In the genomic region with DNA sequence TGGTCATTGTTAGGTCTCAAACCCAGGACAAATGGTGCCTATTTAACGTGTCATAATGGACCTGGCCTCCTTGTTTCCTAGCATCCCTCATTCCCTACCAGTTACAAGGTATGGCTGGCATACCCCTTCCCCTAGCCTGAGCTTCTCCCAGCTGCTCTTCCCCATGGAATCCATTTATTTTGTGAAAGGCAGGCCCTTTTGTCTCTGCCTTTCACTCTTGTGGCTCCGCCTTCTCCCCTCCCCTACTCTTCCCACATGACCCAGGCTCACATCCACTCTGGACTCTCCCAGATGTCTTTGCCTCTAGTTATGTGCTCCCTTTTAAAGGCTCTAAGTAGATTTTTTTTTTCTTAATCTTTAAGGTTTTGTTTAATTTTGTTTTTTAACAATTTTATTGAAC, we compare ENCODE assay signal across 16 mouse cellular contexts. TPM values are rescaled to one million over a fixed set of nuclear protein-coding genes. Genes with fewer than 3 reads are reported as not detected.
DNase-seq lines count a peak whose midpoint lies in the region; ATAC-seq and TF ChIP-seq lines count a peak whose summit lies in the region.
"Had no signal": no experiment of that assay in that cellular context is flagged by ENCODE, and none has a peak within 500 bp of the region (broad histone marks: within the 10 kb centered on the region; RNA-seq: fewer than 3 reads in every experiment).

No protein-coding gene starts in this region.

- H3K36me3 ChIP-seq in C2C12 (ENCODE audit: control insufficient read depth, insufficient read depth) (peaks cover 28% of the 10 kb centered on the region), MEL (ENCODE audit: control insufficient read depth in 1 of 2, insufficient read depth in 2 of 2, low read length in 2 of 2) (peaks cover 0 to 21% of the 10 kb centered on the region in 2 experiments; a peak in 3 of 4 replicates)
- peaks cover 41% of the 10 kb centered on the region for H3K36me3 ChIP-seq in forebrain, postnatal 0 days (ENCODE audit: insufficient read depth)

- TF ChIP-seq EP300 in MEL (IDR thresholded peaks at IDR 0.05; ENCODE audit: low read depth in 1 of 2, low read length in 2 of 2), result no peak

- no peak overlapping the region for H3K9ac ChIP-seq in MEL (ENCODE audit: control insufficient read depth, low read depth, low read length, poor library complexity, severe bottlenecking)
- peak overlapping the region; percentile 14; the same call in 1 of the 2 replicates for H3K9ac ChIP-seq in forebrain, postnatal 0 days
- H3K9ac ChIP-seq: limb, embryonic 15.5 days had no signal

- TF ChIP-seq POLR2A in MEL (IDR thresholded peaks at IDR 0.05; ENCODE audit: control insufficient read depth in 1 of 2, insufficient read depth in 1 of 2, low read depth in 1 of 2, low read length in 2 of 2, poor library complexity in 1 of 2), result no peak

- H3K79me3 ChIP-seq in C2C12 (ENCODE audit: low read depth), result peaks cover 40% of the 10 kb centered on the region

- TF ChIP-seq RAD21 in MEL (IDR thresholded peaks at IDR 0.05; ENCODE audit: low read depth, low read length), result no peak

- H3K27ac ChIP-seq in MEL (ENCODE audit: control insufficient read depth, low read depth, low read length), result no peak overlapping the region
- H3K27ac ChIP-seq in forebrain, postnatal 0 days (ENCODE audit: low read depth, low read length), result no peak overlapping the region
- H3K27ac ChIP-seq: limb, embryonic 15.5 days had no signal

- no peaks in the 10 kb centered on the region for H3K9me3 ChIP-seq in MEL (replicated peaks; ENCODE audit: insufficient read depth, low read length)
- H3K9me3 ChIP-seq in forebrain, postnatal 0 days (ENCODE audit: low read length), result no peaks in the 10 kb centered on the region
- H3K9me3 ChIP-seq: G1E; limb, embryonic 15.5 days had no signal

- 41% methylated on average over 2 of the region's 2 CpGs for WGBS in forebrain, postnatal 0 days

- H3K27me3 ChIP-seq in C2C12 (ENCODE audit: control insufficient read depth, insufficient read depth, insufficient read length) (no peaks in the 10 kb centered on the region), MEL (ENCODE audit: control insufficient read depth in 1 of 2, insufficient read depth in 2 of 2, low read length in 2 of 2) (no peaks in the 10 kb centered on the region)
- H3K27me3 ChIP-seq in forebrain, postnatal 0 days (ENCODE audit: insufficient read depth, low read length), result no peaks in the 10 kb centered on the region
- H3K27me3 ChIP-seq: limb, embryonic 15.5 days had no signal

- H3ac ChIP-seq in C2C12 (ENCODE audit: control insufficient read depth, insufficient read length, low read depth), result no peak overlapping the region

- DNase-seq in kidney, postnatal 10 days, result peak; percentile 50
- no peak for DNase-seq in kidney, postnatal 14 days
- peak; percentile 34 for DNase-seq in MEL (ENCODE audit: low read depth, low spot score)
- no peak for DNase-seq in forebrain, postnatal 0 days
- no peak for DNase-seq in layer of hippocampus, postnatal 25 days (ENCODE audit: extremely low spot score in 1 of 2, low spot score in 1 of 2)
- DNase-seq in gastrocnemius, adult 8-10 months (ENCODE audit: low spot score in 2 of 2), result no peak
- DNase-seq: adrenal gland, postnatal 14 days; cerebellum, adult 11-12 months; gastrocnemius, postnatal 36 days; heart, postnatal 14 days; thymus, adult 18-20 months had no signal

- H3K4me1 ChIP-seq in MEL (ENCODE audit: control insufficient read depth in 1 of 2, insufficient read depth in 2 of 2, low read length in 2 of 2), result peaks cover 10% of the 10 kb centered on the region in 2 experiments
- peaks cover 16% of the 10 kb centered on the region for H3K4me1 ChIP-seq in forebrain, postnatal 0 days (ENCODE audit: insufficient read depth)

- no peak for ATAC-seq in forebrain, postnatal 0 days

- no peak for TF ChIP-seq CTCF in C2C12 (IDR thresholded peaks at IDR 0.05; ENCODE audit: control insufficient read depth, insufficient read depth, insufficient read length)
- no peak for TF ChIP-seq CTCF in MEL (IDR thresholded peaks at IDR 0.05 in 2 of 3, conservative IDR thresholded peaks at IDR 0.05 in 1 of 3; ENCODE audit: control insufficient read depth in 1 of 3, insufficient read depth in 1 of 3, low read depth in 2 of 3, low read length in 3 of 3, poor library complexity in 1 of 3, severe bottlenecking in 1 of 3)
- TF ChIP-seq CTCF in forebrain, postnatal 0 days (IDR thresholded peaks at IDR 0.05; ENCODE audit: low read depth), result no peak

- no peak overlapping the region for H3K4me2 ChIP-seq in forebrain, postnatal 0 days (ENCODE audit: low read depth)
- H3K4me2 ChIP-seq: limb, embryonic 15.5 days had no signal

- H3K79me2 ChIP-seq in C2C12 (ENCODE audit: control insufficient read depth, insufficient read depth) (peaks cover 48% of the 10 kb centered on the region), MEL (ENCODE audit: control insufficient read depth, insufficient read depth, low read length, poor library complexity) (peaks cover 65% of the 10 kb centered on the region)

- H3K4me3 ChIP-seq in C2C12 (ENCODE audit: insufficient read depth, poor library complexity, severe bottlenecking) (no peak overlapping the region), MEL (ENCODE audit: control insufficient read depth in 1 of 2, insufficient read depth in 1 of 2, low read depth in 2 of 2, low read length in 2 of 2) (no peak overlapping the region)
- no peak overlapping the region for H3K4me3 ChIP-seq in forebrain, postnatal 0 days (ENCODE audit: low read depth, low read length)
- H3K4me3 ChIP-seq: erythroblast, embryonic 14.5 days; limb, embryonic 15.5 days had no signal

TF ChIP-seq in C2C12, 6 proteins besides CTCF, POLR2A, EP300 and RAD21:
- TF ChIP-seq MAX (IDR thresholded peaks at IDR 0.05), result no peak
- TF ChIP-seq USF1 (IDR thresholded peaks at IDR 0.05; ENCODE audit: low read depth), result peak; percentile 16

TF ChIP-seq in MEL, 35 proteins besides CTCF, POLR2A, EP300 and RAD21:
- TF ChIP-seq USF1 (IDR thresholded peaks at IDR 0.05; ENCODE audit: low read depth, low read length), result peak; percentile 56
- TF ChIP-seq POLR2AphosphoS5 (IDR thresholded peaks at IDR 0.05; ENCODE audit: borderline replicate concordance, low read depth, low read length), result no peak
- no peak for TF ChIP-seq TAL1 (IDR thresholded peaks at IDR 0.05; ENCODE audit: low read length)

RNA-seq across cellular contexts. Expression of a gene that starts 2.8 kb away (rescaled TPM):
- polyA plus RNA-seq in C2C12 (2012; fragmentation: generic; extraction: Trizol), result 11.7 TPM
- total RNA-seq in MEL (2012; rRNA removed), result 32.5 and 40.6 TPM in 2 replicates
- 10 to 100 TPM in 1 of 2 experiments, not detected in 1; 25.0 TPM for polyA plus RNA-seq in MEL (2012; ENCODE audit: insufficient read depth in 1 of 2, insufficient read length in 2 of 2, low read depth in 1 of 2, low replicate concordance in 2 of 2, missing spikeins in 1 of 2)
- 34.2 and 36.7 TPM in 2 replicates for total RNA-seq in forebrain, postnatal 0 days (2014; rRNA removed)
- 23.4 and 25.7 TPM in 2 replicates for polyA plus RNA-seq in forebrain, postnatal 0 days (2015; fragmentation: Nextera tagmentation; extraction: Ambion mirVana)
- 10 to 100 TPM; 11.8 to 13.5 TPM for total RNA-seq in layer of hippocampus, postnatal 25 days (2021)
- total RNA-seq in gastrocnemius, adult 8-10 months (2022), result 1 to 10 TPM; 3.3 to 5.0 (median 4.4) TPM

RNA-seq across cellular contexts. Expression of a gene that starts 3.1 kb away (rescaled TPM):
- polyA plus RNA-seq in C2C12 (2012; fragmentation: generic; extraction: Trizol) (40.1 TPM), MEL (2012; ENCODE audit: insufficient read depth in 1 of 2, insufficient read length in 2 of 2, low read depth in 1 of 2, low replicate concordance in 2 of 2, missing spikeins in 1 of 2) (10 to 100 TPM in 1 of 2 experiments, not detected in 1; 33.6 TPM)
- 34.6 and 38.1 TPM in 2 replicates for total RNA-seq in MEL (2012; rRNA removed)
- 37.6 and 38.7 TPM in 2 replicates for total RNA-seq in forebrain, postnatal 0 days (2014; rRNA removed)
- polyA plus RNA-seq in forebrain, postnatal 0 days (2015; fragmentation: Nextera tagmentation; extraction: Ambion mirVana), result 54.7 and 58.9 TPM in 2 replicates
- 10 to 100 TPM; 26.6 to 27.9 TPM for total RNA-seq in layer of hippocampus, postnatal 25 days (2021)
- 10 to 100 TPM; 30.8 to 41.7 (median 36.1) TPM for total RNA-seq in gastrocnemius, adult 8-10 months (2022)

RNA-seq across cellular contexts. Expression of a gene that starts 22.8 kb away (rescaled TPM):
- not detected for polyA plus RNA-seq in C2C12 (2012; fragmentation: generic; extraction: Trizol)
- total RNA-seq in MEL (2012; rRNA removed), result not detected in 2 replicates
- under 1 TPM in 1 of 2 experiments, not detected in 1; 0.70 TPM for polyA plus RNA-seq in MEL (2012; ENCODE audit: insufficient read depth in 1 of 2, insufficient read length in 2 of 2, low read depth in 1 of 2, low replicate concordance in 2 of 2, missing spikeins in 1 of 2)
- not detected in 2 replicates for total RNA-seq in forebrain, postnatal 0 days (2014; rRNA removed)
- polyA plus RNA-seq in forebrain, postnatal 0 days (2015; fragmentation: Nextera tagmentation; extraction: Ambion mirVana), result 0.10 and 0.30 TPM in 2 replicates
- under 1 TPM in 1 of 2 experiments, not detected in 1; 0.22 TPM for total RNA-seq in layer of hippocampus, postnatal 25 days (2021)
- total RNA-seq in gastrocnemius, adult 8-10 months (2022), result not detected
- total RNA-seq: G1E; gastrocnemius, postnatal 36 days had no signal
- polyA plus RNA-seq: erythroblast, embryonic 14.5 days; G1E; small intestine, adult 2 months had no signal

RNA-seq across cellular contexts. Expression of a gene that starts 37.2 kb away (rescaled TPM):
- 10.0 TPM for polyA plus RNA-seq in C2C12 (2012; fragmentation: generic; extraction: Trizol)
- 33.6 and 45.6 TPM in 2 replicates for total RNA-seq in MEL (2012; rRNA removed)
- 10 to 100 TPM in 1 of 2 experiments, not detected in 1; 34.2 TPM for polyA plus RNA-seq in MEL (2012; ENCODE audit: insufficient read depth in 1 of 2, insufficient read length in 2 of 2, low read depth in 1 of 2, low replicate concordance in 2 of 2, missing spikeins in 1 of 2)
- 36.9 and 48.2 TPM in 2 replicates for total RNA-seq in forebrain, postnatal 0 days (2014; rRNA removed)
- 33.1 and 39.1 TPM in 2 replicates for polyA plus RNA-seq in forebrain, postnatal 0 days (2015; fragmentation: Nextera tagmentation; extraction: Ambion mirVana)
- total RNA-seq in layer of hippocampus, postnatal 25 days (2021), result 10 to 100 TPM; 23.0 to 23.3 TPM
- total RNA-seq in gastrocnemius, adult 8-10 months (2022), result 1 to 10 TPM; 2.1 to 2.6 (median 2.2) TPM

RNA-seq across cellular contexts. Expression of a gene that starts 38.1 kb away (rescaled TPM):
- polyA plus RNA-seq in C2C12 (2012; fragmentation: generic; extraction: Trizol) (21.2 TPM), MEL (2012; ENCODE audit: insufficient read depth in 1 of 2, insufficient read length in 2 of 2, low read depth in 1 of 2, low replicate concordance in 2 of 2, missing spikeins in 1 of 2) (100 to 1,000 TPM in 1 of 2 experiments, 10 to 100 TPM in 1; 37.4 to 113 TPM)
- total RNA-seq in MEL (2012; rRNA removed), result 26.4 and 29.4 TPM in 2 replicates
- total RNA-seq in forebrain, postnatal 0 days (2014; rRNA removed), result 37.2 and 48.8 TPM in 2 replicates
- 25.3 and 28.6 TPM in 2 replicates for polyA plus RNA-seq in forebrain, postnatal 0 days (2015; fragmentation: Nextera tagmentation; extraction: Ambion mirVana)
- 10 to 100 TPM; 53.4 to 64.0 TPM for total RNA-seq in layer of hippocampus, postnatal 25 days (2021)
- total RNA-seq in gastrocnemius, adult 8-10 months (2022), result 10 to 100 TPM; 18.4 to 24.6 (median 20.6) TPM

Comparison
In these comparisons a context has a peak if more than half of its experiments do, and no peak if none do; other contexts are left out.
1. DNase-seq: peak in kidney, postnatal 10 days (single experiment) and MEL (single experiment); none in kidney, postnatal 14 days (single experiment), forebrain, postnatal 0 days (single experiment), layer of hippocampus, postnatal 25 days (0 of 2) and gastrocnemius, adult 8-10 months (0 of 2).